Mouse (Mus musculus) ES-Bruce4 (cell line): ENCODE measurements around the gene Gkn3. TPM values are rescaled to one million over a fixed set of nuclear protein-coding genes. Genes with fewer than 3 reads are reported as not detected.

ENCODE experiments used
- H3K27ac ChIP-seq: 2 replicates; pipeline ENCODE4 v1.5.1; 2012; ENCODE audit warnings: low read length, inconsistent platforms; ENCODE audit not compliant: insufficient read depth
- H3K27me3 ChIP-seq: 2 replicates; pipeline ENCODE4 v1.6.1; 2012; ENCODE audit warnings: mild to moderate bottlenecking, low read length, inconsistent platforms; ENCODE audit not compliant: control insufficient read depth, poor library complexity, insufficient read depth, severe bottlenecking
- H3K36me3 ChIP-seq: 2 replicates; pipeline ENCODE4 v1.6.1; 2012; ENCODE audit warnings: inconsistent platforms, mild to moderate bottlenecking, low read length, moderate library complexity; ENCODE audit not compliant: control insufficient read depth, poor library complexity, insufficient read depth, severe bottlenecking
- H3K4me1 ChIP-seq: one replicate; pipeline ENCODE4 v1.8.1; 2011; ENCODE audit warnings: low read length; ENCODE audit not compliant: control insufficient read depth, insufficient read depth
- H3K4me3 ChIP-seq: 2 replicates; pipeline ENCODE4 v1.5.1; 2011; ENCODE audit warnings: low read depth, mild to moderate bottlenecking, low read length
- H3K9ac ChIP-seq: 2 replicates; pipeline ENCODE4 v1.6.1; 2012; ENCODE audit warnings: low read depth, mild to moderate bottlenecking, inconsistent platforms; ENCODE audit not compliant: poor library complexity, severe bottlenecking
- H3K9me3 ChIP-seq: replicated peaks from 2 replicates; pipeline ENCODE4 v1.6.1; 2012; ENCODE audit warnings: mild to moderate bottlenecking, low read length, inconsistent platforms; ENCODE audit not compliant: control insufficient read depth, poor library complexity, insufficient read depth, severe bottlenecking
- CTCF ChIP-seq: IDR thresholded peaks from one replicate; pipeline ENCODE4 v1.8.1; 2011; ENCODE audit warnings: low read depth, low read length
- EP300 ChIP-seq: IDR thresholded peaks from 2 replicates; pipeline ENCODE4 v1.6.1; 2011; ENCODE audit warnings: low read depth, low read length; ENCODE audit not compliant: insufficient read depth
- POLR2A ChIP-seq: IDR thresholded peaks from one replicate; pipeline ENCODE4 v1.8.1; 2011; ENCODE audit warnings: low read length; ENCODE audit not compliant: insufficient read depth
- polyA plus RNA-seq: library from polyadenylated mRNA; stranded (reverse); fragments of >200 nt; gene quantifications from 2 replicates; pipeline ENCODE4 v1.2.4, GENCODE M21; 2011; ENCODE audit warnings: low read depth; ENCODE audit not compliant: missing spikeins, insufficient read depth, insufficient read length

Gkn3 gene
- polyA plus RNA-seq, 1 experiment: not detected

DNA sequence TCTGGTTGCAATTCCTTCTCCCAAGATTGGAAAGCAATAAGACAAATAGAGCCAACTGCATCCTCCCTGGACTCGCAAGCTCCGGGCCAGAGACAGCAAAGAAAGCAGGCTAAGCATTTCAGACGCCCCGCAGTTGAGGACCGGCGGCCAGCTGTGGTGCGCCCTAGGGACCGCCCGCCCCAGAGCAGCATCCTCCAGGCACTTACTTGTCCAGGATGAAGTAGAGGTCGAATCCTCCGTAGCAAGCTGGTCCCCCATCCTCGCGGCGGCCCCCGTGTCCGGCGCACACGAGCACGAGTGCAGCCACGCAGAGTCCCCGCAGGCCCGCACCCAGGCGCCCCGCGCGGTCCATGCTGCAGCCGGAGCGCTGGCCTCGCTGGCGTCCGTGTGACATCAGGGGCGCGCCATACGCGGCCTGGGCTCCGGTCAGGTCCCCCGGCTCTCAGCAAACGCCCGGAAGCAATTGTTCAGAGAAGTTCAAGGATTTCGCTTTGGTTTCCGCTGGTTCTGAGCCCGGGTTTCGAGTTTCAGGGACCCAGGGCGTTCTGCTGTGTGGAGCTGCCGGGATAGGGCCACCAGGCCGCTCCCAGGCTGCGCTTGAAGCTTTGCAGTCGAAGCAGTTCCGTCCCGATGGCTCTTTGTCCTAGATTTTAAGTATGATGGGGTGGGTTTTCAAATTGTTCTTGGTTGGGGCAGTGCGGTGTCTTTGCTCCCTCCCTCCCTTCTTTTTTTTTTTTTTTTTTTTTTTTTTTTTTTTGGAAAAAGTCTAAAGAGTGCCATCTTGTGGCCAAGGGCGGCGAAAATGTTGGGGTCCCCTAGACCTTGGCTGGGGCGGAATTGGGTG, 53.4 kb downstream of the Gkn3 start, which contains the start of gene Antxr1:
TSS of gene Antxr1 (minus strand) at position 731 of the 844 bp plus-strand sequence.
- peak within 1 kb of the TSS; percentile 78 for H3K4me3 ChIP-seq
- peak within 1 kb of the TSS; percentile 66 for H3K9ac ChIP-seq
- no peaks in the 10 kb centered on the region for H3K4me1 ChIP-seq
- peaks cover 5% of the 10 kb centered on the region; the same call in 1 of the 2 replicates for H3K27me3 ChIP-seq
- no peaks in the 10 kb centered on the region for H3K9me3 ChIP-seq
- peak; percentile 14 for TF ChIP-seq CTCF
- no peak for TF ChIP-seq EP300
- no peaks in the 10 kb centered on the region for H3K36me3 ChIP-seq
- no peak within 1 kb of the TSS for H3K27ac ChIP-seq

DNA sequence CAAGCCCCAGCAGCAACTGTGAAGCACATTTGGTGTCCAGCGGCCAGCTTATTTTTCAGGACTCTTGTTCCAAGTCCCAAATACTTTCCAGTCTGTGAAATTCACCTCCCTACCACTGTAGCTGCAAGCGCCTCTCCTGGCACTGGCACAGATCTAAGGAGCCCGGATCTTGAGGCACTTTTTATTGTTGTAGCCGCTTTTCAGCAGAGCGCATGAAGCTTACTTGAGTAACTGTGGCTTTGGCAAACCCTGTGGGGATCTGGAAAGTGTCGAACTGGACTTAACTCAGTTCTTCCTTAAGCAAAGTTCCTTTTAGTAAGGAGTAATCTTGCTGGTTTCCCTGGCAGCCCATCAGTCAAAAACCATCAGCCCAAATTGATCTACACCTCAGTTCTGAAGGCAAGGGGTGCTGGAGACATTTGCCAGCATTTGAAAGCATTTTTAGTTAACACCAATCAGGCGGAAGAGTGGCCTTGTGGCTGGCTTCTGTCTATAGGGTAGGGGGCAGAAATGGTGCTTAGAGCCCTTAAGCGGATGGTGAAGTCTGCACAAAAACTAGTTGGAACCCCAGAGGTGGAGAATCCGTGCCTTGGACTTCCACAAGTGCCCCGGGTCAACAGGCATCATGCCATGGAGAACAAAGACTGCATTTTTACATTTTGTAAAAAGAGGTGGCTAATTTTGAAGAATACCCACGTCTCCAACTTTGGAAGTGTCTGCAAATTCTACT, 54.2 kb downstream of the Gkn3 start:
- TF ChIP-seq CTCF (no peak), EP300 (no peak), POLR2A (no peak)
- H3K4me1 ChIP-seq: no peaks in the 10 kb centered on the region
- peaks cover 5% of the 10 kb centered on the region; the same call in 1 of the 2 replicates for H3K27me3 ChIP-seq
- H3K27ac ChIP-seq: no peak overlapping the region
- no peaks in the 10 kb centered on the region for H3K9me3 ChIP-seq
- H3K9ac ChIP-seq: peak overlapping the region; percentile 66
- H3K36me3 ChIP-seq: no peaks in the 10 kb centered on the region
- peak overlapping the region; percentile 78 for H3K4me3 ChIP-seq

Other genes with a start within 250 kb of the Gkn3 start
- gene Antxr1, start 53.1 kb downstream of the Gkn3 start, polyA plus RNA-seq: 0.94 and 1.6 TPM in 2 replicates
- gene Gkn1, start 38.0 kb downstream of the Gkn3 start, polyA plus RNA-seq: not detected in 2 replicates
- not detected in 2 replicates for gene Gkn2, start 15.6 kb downstream of the Gkn3 start, polyA plus RNA-seq
- gene Bmp10, start 40.1 kb upstream of the Gkn3 start, polyA plus RNA-seq: not detected in 2 replicates
- not detected in 2 replicates for gene Arhgap25, start 144.3 kb upstream of the Gkn3 start, polyA plus RNA-seq
- 0.32 TPM in 1 of 2 replicates, not detected in the other for gene Prokr1, start 201.8 kb upstream of the Gkn3 start, polyA plus RNA-seq